Mouse (Mus musculus): ENCODE measurements around the gene Jchain. TPM values are rescaled to one million over a fixed set of nuclear protein-coding genes. Genes with fewer than 3 reads are reported as not detected.
"Not testable (repeated sequence)": the region's sequence is repeated elsewhere in the genome, so short reads cannot be mapped to it uniquely, and the experiment has no call there.

Jchain gene
- polyA plus RNA-seq, 1 experiment from 2014 or later, result not detected

DNA sequence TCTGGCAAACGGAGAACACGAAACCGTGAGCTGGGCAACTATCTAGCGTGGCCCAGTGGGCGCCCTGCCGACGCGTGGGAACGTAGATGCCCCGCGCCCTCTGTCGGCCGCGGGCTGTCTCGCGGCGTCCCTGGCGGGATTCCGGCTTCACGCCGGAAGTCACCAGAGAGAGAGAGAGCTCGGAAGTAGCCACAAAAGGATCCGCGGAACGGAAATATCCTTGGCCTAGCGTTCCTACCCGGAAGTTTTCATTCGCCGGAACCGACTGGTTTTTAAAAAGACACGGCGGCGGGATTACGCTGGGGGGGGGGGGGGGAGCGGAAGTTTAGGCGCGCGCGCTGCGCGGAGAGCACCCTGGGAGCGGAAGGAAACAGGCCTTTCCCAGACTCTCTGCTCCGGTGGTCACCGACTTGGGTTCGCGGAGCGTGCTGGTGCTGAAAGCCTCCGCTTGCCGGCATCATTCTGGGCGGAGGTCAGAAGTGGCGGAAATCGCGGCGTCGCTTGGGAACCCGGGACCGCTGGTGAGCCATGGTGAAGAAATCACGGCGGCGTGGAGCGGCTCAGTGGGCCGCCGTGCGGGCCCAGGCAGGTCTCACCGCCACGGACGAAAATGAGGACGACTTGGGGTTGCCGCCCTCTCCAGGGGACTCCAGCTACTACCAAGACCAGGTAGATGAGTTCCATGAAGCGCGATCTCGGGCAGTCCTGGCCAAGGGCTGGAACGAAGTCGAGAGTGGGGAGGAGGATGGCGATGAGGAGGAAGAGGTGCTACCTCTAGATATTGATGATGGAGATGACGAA, 26.6 kb upstream of the Jchain start, which contains the start of gene Utp3:
Gene Utp3 (plus strand): TSS at position 377 of the 801 bp plus-strand sequence.
- TF ChIP-seq EP300 (optimal IDR thresholded peaks at IDR 0.05) (peak; percentile 80), CTCF (IDR thresholded peaks at IDR 0.05; ENCODE audit: low read depth) (peak; percentile 91)
- peak; percentile 97 for ATAC-seq (ENCODE audit: low FRiP score, low TSS enrichment)

DNA sequence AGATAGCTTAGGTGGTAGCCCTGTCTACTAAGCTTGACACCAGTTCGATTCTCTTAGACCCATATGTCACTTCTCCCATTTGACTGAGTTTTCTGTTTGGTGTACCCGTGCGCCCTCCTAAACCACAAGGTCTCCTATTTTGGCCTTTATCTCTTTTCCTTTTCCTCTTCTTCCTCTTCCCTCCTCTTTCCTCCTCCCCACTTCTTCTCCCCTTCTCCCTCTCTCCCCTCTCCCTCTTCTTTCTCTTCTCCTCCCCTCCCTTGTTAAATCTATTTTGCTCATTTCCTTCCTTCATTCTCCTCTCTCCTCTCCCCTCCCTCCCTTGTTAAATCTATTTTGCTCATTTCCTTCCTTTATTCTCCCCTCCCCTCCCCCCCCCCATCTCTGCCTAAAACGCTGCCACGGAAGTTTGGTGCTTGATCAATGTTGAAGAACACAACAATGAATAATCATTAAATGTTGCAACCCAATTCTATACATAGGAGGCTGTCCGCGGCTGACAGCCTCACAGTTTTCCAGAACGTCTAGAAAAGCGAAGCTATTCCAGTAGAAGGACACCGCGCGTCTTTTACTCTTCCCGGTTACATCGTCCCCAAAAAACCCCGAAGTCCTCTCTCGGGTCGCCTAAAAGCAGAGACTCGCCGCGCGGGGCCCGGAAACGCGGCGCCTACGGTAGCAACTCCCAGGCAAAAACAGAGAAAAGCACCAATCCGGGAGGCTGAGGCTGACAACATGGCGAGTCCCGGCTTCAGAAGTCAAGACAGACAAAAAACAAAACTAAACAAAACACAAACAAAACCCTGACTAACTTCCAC, 25.8 kb upstream of the Jchain start:
- Histone ChIP-seq H3K27ac (replicated peaks) (peak overlapping the region; percentile 94), H3K4me3 (ENCODE audit: low read depth, low read length) (peak overlapping the region; percentile 81), H3K9me3 (ENCODE audit: control insufficient read depth, low read length) (no peaks in the 10 kb centered on the region), H3K9ac (ENCODE audit: low read length) (peak overlapping the region; percentile 79), H3K4me1 (replicated peaks; ENCODE audit: control insufficient read depth, insufficient read depth) (peaks cover 7% of the 10 kb centered on the region; the same call in 1 of the 2 replicates), H3K36me3 (ENCODE audit: control insufficient read depth, insufficient read depth, low read length) (no peaks in the 10 kb centered on the region), H3K27me3 (ENCODE audit: control insufficient read depth, insufficient read depth, low read length) (no peaks in the 10 kb centered on the region), H3K4me2 (replicated peaks; ENCODE audit: low read depth) (peak overlapping the region; percentile 52)
- ATAC-seq (ENCODE audit: low FRiP score, low TSS enrichment) (peak; percentile 68; the same call in 1 of the 2 replicates), DNase-seq (ENCODE audit: low spot score) (no peak)
- TF ChIP-seq EP300 (optimal IDR thresholded peaks at IDR 0.05) (no peak), CTCF (IDR thresholded peaks at IDR 0.05; ENCODE audit: low read depth) (no peak)
- WGBS, result 7% methylated on average over 29 of the region's 29 CpGs

More for the DNA sequence above, 26.6 kb upstream of the Jchain start, which contains the start of gene Utp3:
- Histone ChIP-seq H3K4me1 (replicated peaks; ENCODE audit: control insufficient read depth, insufficient read depth) (peaks cover 7% of the 10 kb centered on the region; the same call in 1 of the 2 replicates), H3K27me3 (ENCODE audit: control insufficient read depth, insufficient read depth, low read length) (no peaks in the 10 kb centered on the region), H3K9ac (ENCODE audit: low read length) (peak within 1 kb of the TSS; percentile 89), H3K27ac (replicated peaks) (peak within 1 kb of the TSS; percentile 94), H3K4me3 (ENCODE audit: low read depth, low read length) (peak within 1 kb of the TSS; percentile 81), H3K4me2 (replicated peaks; ENCODE audit: low read depth) (peak within 1 kb of the TSS; percentile 68), H3K9me3 (ENCODE audit: control insufficient read depth, low read length) (no peaks in the 10 kb centered on the region), H3K36me3 (ENCODE audit: control insufficient read depth, insufficient read depth, low read length) (no peaks in the 10 kb centered on the region)
- DNase-seq (ENCODE audit: low spot score), result peak; percentile 98
- under 1% methylated on average over 68 of the region's 76 CpGs for WGBS

DNA sequence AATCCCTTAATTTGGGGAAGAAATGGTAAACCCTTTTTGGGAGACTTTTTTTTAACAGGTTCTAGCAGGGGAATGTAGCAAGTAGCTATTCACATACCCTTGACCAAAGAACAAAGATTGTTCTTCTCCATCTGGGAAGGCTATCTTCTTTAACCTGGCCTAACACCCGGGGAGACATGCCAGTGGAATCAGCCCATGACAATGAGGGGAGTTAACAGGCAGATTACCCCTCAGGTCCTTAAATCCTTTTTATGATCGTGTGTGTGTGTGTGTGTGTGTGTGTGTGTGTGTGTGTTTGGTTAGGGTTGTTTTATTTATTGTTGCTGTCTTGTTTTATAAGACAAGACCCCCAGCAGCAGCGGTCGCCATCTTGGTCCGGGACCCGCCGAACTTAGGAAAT, 17.8 kb upstream of the Jchain start:
- Histone ChIP-seq H3K4me2 (replicated peaks; ENCODE audit: low read depth) (no peak overlapping the region), H3K9me3 (ENCODE audit: control insufficient read depth, low read length) (no peaks in the 10 kb centered on the region), H3K27me3 (ENCODE audit: control insufficient read depth, insufficient read depth, low read length) (no peaks in the 10 kb centered on the region), H3K36me3 (ENCODE audit: control insufficient read depth, insufficient read depth, low read length) (no peaks in the 10 kb centered on the region), H3K4me3 (ENCODE audit: low read depth, low read length) (no peak overlapping the region), H3K9ac (ENCODE audit: low read length) (no peak overlapping the region), H3K4me1 (replicated peaks; ENCODE audit: control insufficient read depth, insufficient read depth) (no peaks in the 10 kb centered on the region), H3K27ac (replicated peaks) (no peak overlapping the region)
- ATAC-seq (ENCODE audit: low FRiP score, low TSS enrichment) (no peak), DNase-seq (ENCODE audit: low spot score) (no peak)
- 81% methylated on average over 7 of the region's 7 CpGs for WGBS
- TF ChIP-seq CTCF (IDR thresholded peaks at IDR 0.05; ENCODE audit: low read depth), result no peak
- TF ChIP-seq EP300 (optimal IDR thresholded peaks at IDR 0.05), result no peak

DNA sequence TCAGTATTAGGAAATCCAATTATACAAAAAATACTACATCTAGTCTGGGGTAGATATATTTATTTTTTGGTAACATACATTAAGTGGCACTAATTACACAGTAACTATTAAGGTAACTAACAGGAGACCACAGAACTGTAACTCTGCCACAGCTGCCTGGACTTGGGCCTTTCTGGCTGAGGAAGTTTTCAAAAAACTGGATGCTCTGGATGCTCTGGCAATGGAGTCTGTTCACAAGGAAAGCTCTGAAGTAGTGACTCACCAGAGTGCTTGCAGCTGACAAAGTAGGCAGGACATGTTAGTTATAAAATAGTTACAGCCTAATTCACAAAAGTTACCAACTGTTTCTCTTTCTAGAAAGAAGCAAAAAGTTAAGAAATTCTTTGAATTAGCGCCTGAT, 16.7 kb upstream of the Jchain start:
- not testable (repeated sequence) for H3K27ac ChIP-seq (replicated peaks); H3K36me3 ChIP-seq (ENCODE audit: control insufficient read depth, insufficient read depth, low read length); H3K27me3 ChIP-seq (ENCODE audit: control insufficient read depth, insufficient read depth, low read length); H3K4me3 ChIP-seq (ENCODE audit: low read depth, low read length); H3K9me3 ChIP-seq (ENCODE audit: control insufficient read depth, low read length); ATAC-seq (ENCODE audit: low FRiP score, low TSS enrichment); H3K9ac ChIP-seq (ENCODE audit: low read length); H3K4me2 ChIP-seq (replicated peaks; ENCODE audit: low read depth); DNase-seq (ENCODE audit: low spot score); H3K4me1 ChIP-seq (replicated peaks; ENCODE audit: control insufficient read depth, insufficient read depth)
- 75% methylated on average over 1 of the region's 1 CpGs for WGBS

DNA sequence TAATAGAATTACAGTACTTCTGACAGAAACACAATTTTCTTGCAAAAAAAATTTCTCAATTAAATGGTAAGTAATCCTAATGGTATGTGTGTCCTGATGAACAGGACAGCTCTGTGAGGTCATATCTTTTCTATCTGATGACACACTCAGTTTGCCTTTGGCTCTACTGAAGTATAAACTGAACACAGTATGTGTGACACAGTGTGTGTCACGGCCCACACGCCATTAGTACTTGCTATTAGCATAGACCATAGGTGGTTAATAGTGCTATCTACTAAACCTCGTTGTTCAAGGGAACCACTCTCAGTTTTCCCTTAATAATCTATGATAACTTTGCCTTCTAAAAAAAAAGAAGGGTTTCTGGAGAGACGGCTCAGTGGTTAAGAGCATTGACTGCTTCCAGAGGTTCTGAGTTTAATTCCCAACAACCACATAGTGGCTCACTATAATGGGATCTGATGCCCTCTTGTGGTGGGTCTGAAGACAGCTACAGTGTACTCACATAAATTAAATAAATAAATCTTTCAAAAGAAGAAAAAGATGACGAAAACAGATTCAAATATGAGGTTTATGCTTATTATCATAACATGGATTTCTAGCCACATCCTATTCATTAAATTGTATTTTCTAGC, 15.1 kb upstream of the Jchain start:
- 0 out of 2 replicates have a peak, but pooled peaks have one; percentile 64 for ATAC-seq (ENCODE audit: low FRiP score, low TSS enrichment)
- TF ChIP-seq CTCF (IDR thresholded peaks at IDR 0.05; ENCODE audit: low read depth), result peak; percentile 83
- TF ChIP-seq EP300 (optimal IDR thresholded peaks at IDR 0.05), result no peak
- no peak overlapping the region for H3K27ac ChIP-seq (replicated peaks)
- WGBS, result 59% methylated on average over 5 of the region's 5 CpGs
- H3K4me1 ChIP-seq (replicated peaks; ENCODE audit: control insufficient read depth, insufficient read depth), result no peaks in the 10 kb centered on the region
- DNase-seq (ENCODE audit: low spot score), result no peak
- no peak overlapping the region for H3K4me2 ChIP-seq (replicated peaks; ENCODE audit: low read depth)
- no peaks in the 10 kb centered on the region for H3K36me3 ChIP-seq (ENCODE audit: control insufficient read depth, insufficient read depth, low read length)
- no peaks in the 10 kb centered on the region for H3K27me3 ChIP-seq (ENCODE audit: control insufficient read depth, insufficient read depth, low read length)
- H3K9ac ChIP-seq (ENCODE audit: low read length), result no peak overlapping the region
- H3K9me3 ChIP-seq (ENCODE audit: control insufficient read depth, low read length), result no peaks in the 10 kb centered on the region
- H3K4me3 ChIP-seq (ENCODE audit: low read depth, low read length), result no peak overlapping the region

Measured in stomach, postnatal 0 days (tissue).